Mouse (Mus musculus) induced T-regulatory cell, adult 2 months (primary cell): Measurements from ENCODE around the gene Zfp511.

Experiments used
- DNase-seq: peaks from one replicate; pipeline ENCODE4 v3.0.0-alpha.2; 2012; ENCODE audit warnings: low read depth

Zfp511 gene

DNA sequence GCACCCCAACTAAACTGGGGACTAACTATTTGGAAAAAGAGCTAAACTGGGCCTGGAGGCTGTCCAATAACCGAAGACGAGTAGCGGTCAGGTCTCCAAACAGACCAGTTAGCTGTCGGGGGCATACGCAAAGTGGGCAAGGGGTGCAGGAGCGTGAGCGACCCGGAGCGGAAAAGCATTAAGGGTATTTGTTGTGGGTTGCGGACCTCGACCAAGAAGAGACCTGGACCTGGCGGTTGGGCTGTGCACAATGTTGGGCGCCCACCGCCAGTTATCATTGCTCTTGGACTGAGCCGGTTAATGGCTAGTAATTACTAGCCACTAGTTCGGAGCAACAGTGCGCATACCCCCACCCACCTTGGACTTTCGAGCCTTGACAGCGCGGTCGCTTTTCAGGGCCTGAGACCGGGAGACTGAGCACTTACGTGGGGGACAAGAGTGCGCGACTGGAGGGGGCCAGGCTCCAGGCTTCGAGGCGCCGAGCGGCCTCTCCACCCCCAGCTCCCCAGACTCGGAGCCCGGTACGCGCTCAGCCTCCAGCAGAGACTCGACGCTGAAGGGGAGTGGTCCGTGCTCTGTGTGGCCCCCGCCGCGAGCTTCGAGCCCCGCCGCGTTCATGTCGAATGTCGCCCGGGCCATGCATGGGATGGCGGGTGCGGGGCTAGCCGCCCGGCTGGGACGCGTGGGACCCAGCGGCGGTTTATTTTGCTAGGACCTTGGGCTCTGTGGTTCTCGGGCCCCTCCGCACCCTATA lies 12.3 kb downstream of the Zfp511 start, which contains the start of gene Msx3:
Msx3 (minus strand) TSS at position 729 of the 754 bp plus-strand sequence.
- no peak for DNase-seq

DNA sequence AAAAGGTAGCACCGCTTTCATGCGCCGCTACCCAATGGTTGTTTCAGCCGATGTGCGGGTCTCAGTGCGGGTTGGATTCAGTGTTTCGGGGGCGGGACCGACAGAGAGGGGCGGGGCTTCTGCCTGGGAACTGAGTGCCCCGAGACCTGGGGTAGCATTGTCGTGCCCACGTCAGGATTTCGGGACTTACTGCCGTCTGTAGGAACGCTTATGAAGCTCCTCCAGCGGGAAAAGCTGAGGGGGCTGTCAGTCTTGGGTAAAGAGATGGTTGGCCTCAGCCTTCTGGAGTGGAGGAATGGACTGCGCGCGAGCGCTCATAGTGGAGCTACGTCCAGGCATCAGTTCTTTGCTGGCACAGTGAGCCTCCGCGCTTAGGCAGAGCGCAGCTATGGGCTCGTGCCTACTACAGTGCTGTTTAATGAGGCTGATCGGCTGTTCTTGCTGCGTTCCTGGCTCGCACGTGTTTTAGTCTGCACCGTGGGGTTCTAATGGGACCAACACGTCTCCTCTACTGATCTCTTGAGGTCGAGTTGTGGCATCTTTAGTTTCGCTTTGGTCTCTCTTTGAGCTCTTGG lies 13.0 kb downstream of the Zfp511 start:
- peak; percentile 61 for DNase-seq

DNA sequence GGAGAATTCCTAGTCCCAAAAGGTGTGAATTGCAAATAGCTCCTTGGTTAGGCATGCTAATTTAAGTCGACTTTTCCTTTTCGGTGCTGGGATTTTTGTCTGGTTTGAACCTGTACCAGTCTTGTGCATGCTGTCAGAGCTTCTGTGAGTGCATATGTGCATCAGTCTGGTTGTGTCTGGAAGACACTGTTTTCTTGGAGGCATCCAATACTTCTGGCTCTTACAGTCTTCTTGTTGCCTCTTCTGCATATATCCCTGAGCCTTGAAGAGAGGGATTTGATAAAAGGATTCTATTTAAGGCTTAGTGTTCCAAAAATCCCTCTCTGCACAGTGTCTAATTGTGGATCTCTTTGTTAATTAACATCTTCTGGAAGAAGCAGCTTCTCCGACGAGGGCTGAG lies 17.9 kb downstream of the Zfp511 start:
- no peak for DNase-seq

DNA sequence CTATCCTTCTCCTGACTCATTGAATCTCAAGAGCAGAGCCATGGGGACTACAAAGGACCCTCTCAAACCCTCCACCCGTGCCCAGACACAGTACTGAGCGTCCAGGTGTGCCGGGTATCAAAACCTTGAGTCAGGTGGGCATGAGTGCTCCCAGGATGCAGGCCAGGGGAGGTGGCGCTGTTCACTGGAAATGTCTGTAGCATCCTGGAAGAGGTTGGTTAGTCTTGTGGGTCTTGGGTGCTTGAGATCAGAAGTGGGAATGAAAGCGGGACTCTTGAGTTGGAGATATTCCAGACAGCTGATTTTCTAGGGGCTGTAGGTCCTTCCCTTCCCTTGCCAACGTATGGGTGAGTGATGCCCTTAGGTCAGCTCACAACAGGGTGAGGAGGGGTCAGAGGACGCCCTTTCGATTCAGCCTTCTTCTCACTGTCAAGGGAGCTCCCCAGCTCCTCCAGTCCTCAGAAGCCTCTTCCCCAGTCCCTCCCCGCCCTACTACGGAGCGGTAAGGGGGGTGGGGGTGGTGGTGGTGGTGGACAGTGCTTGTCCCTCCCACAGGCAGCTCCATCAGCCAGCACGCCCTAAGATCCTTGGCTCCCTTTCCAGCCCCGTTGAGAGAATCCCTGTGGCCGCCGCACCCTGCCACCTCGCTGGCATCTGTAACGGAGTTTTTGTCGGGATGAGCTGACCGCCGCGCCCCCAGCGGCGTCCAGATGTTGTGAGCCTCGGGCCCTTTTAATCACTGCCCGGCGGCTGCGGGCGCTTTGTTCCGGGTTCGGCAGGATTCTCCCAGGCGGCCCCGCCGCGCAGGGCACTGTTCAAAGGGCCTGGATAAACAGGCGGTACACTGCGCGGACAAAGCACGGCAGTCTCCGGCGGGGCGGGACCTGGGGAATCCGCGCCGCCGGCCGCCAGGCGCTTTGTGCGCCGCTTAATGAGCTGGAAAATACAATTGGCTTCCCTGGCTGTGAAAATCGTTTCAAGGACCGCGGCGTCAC lies 21.5 kb downstream of the Zfp511 start:
- DNase-seq = no peak

DNA sequence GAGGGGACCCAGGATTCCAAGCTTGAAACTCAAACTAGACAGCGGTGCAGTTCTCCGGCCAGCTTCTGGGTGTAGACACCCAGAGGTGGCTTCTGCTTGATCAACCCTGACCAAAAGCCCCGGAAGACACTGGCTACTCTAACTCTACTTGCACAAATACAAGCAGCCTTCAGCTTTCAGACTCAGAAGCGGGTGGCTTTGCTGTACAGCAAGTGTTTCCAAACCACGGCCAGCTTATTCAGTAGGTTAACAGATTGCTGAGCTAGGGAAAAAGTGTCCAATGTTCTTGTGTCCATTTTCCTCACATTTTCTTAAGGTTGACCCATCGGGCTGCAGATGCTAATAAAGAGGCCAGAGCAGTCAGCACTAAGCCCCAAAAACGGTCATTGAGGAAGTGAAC lies 22.3 kb downstream of the Zfp511 start:
- no peak for DNase-seq

DNA sequence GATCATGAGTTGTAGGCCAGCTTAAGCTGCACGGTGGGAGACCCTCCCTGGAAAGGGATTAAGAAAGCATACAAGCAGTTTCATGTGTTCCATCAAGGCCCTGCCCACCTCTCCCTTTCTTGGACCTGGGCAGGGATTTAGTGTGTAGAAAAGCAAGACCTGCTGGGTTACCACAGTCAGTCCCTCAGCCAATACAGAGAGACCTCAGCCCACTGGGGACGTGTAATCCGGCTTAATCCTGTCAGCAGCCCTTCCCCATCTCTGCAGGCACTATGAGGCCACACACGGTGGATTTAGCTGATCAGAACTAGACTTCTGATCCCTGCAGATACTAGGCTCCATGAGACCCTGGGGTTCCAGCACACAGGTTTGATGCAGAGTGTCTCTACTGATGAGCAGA lies 23.4 kb downstream of the Zfp511 start:
- DNase-seq = no peak

DNA sequence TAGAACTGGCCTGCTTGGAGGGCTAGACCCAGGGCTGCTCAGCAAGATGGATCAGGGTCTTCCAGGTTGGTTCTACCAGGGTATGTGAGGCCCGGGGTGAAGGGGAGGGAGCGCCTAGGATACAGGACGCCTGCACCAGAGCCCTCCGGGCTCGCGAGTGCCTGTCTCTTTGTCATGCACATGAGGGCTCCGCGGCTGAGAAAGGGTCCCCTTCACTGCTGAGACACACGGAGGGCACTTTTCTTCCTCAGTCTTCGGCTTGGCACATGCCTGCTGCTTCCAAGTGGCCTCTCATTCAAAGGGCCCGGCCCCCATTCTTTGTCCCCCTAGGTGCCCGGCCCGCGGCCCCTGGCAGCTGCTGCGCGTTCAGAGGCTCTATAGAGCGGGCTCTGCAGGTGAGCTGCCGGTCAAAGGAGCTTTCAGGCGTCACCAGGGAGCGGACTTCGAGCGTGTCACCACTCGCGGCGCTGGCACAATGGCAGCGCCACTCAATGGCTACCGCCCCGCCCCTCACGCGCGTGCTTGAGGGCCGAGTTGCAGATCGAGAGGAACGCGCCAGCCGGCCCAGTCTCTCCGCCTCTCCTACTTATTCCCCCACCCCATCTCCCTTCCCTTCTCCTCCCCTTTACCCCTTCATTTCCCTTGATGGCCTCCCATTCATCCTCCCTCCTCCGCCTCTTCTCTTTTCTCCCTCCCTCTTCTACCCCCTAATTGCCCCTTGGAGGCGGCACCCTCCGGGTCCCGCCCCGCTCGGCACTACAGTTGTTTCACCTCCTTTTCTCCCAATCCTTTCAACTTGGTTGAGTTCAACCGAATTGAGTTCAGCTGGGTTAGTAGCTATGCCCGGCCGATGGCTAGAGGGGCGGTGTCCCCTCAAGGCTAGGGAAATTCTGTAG lies 25.0 kb downstream of the Zfp511 start:
- peak; percentile 28 for DNase-seq

DNA sequence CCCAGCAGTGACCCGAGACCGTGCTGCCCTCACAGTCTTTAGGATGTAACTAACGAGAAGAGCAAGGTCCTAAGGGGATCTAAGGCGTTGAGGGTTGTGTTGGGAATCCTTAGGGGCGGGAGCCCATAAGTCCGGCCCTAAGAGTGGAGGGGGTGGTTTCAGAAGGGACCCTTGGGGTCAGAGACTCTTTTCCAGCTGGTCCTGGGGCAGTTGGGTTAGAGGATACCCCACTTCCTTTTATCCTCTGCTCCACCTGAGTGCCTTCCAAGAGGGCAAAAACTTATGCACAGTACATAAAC lies 25.6 kb downstream of the Zfp511 start:
- DNase-seq = no peak

DNA sequence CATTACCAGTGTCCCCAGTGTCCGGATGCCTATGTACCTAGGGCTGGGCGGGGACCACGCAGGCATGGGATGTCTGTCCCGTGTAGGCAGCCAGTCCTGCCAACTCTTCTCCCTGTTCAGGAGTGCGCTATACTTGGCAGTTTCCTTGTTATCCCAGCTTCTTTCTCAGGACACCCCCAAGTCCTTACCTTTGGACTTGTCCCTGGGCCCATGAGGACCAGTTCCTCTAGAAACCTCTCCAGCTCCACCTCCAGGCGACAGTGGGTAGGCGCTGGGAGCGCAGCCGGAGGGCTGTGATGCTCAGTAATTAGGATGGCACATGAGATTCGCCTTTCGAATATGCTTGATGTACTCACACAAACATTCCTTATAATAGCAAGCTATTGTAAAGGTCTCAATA lies 26.1 kb downstream of the Zfp511 start:
- DNase-seq = peak; percentile 36

DNA sequence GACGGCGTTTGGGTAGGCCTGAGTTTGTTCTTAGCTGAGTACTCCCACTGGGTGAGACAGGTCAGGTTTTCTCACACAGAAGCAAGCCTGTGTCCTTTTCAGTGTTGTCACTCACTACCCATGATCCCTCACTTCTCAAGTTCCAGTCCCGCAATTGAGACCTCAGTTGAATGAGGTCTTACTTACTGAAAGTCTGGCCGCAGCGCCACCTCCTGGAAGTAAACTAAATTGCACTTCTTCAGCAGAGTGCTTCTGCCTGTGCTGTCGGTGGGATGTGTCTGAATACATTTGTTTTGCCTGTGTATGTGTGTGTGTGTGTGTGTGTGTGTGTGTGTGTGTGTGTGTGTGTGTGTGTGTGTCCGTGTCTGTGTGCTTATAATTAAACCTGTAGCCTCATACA lies 26.9 kb downstream of the Zfp511 start:
- peak; percentile 86 for DNase-seq

DNA sequence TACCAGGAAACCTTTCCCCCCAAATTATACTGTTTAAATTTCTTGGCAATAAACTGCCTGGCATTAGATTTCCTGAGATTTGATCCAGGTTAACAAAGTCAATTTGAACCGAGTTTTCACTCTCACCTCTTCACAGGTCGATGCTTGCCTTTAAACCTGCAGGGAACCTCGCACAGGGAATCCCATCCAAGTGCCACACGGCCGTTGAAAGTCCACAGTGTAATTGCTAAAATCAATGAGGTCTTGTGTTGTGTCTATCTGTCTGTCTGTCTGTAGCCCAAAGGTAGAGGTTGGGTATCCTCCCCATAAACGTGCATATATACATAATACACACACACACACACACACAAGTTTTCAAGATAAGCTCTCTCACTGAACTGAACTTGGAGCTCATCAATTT lies 31.2 kb downstream of the Zfp511 start:
- DNase-seq = no peak

DNA sequence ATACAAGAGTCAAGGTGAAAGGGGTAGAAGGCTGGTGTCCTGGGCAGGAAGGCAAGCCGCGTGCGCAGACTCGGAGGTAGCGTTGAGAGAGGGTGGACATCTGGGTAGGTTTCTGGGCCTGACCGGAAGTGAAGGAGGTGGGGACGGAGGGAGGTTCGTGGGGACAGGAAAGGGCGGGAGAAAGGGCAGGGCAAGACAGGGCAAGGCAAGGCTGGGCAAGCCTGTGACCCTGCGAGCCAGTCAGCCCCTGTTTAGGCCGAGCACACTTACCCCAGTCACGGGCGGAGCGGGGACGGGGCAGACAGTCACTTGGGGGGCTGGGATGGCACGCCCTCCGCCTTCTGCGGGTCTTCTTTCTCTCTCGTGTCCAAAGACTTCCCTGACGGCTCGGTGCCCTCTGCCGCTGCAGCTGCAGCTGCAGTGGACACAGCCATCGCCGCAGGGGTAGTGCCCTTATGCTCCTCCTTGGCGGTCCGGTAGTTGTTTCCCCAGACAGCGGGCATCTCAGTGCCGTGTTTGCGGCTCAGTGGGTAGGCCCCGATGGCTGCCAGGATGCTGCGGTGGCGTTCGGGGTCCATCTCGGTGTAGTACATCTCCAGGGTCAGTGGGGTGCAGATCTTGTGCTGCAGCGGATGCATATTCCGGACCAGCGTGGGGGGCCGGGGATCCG lies 34.0 kb downstream of the Zfp511 start:
- no peak for DNase-seq

DNA sequence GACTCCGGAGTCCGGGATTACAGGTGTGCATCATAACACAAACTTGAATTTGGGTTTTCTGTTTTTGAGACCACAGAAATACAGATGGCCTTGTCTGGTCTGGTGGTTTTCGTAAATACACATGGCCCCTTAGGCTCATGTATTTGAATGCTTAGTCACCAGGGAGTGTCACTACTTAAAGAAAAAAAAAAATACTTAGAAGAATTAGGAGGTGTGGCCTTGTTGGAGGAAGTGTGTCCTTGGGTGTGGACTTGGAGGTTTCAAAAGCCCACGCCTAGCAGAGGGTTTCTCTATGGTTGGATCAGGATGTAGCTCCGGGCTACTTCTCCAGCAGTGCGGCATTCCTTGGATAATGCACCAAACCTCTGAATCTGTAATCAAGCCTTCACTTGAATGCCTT lies 41.5 kb downstream of the Zfp511 start:
- DNase-seq = no peak

DNA sequence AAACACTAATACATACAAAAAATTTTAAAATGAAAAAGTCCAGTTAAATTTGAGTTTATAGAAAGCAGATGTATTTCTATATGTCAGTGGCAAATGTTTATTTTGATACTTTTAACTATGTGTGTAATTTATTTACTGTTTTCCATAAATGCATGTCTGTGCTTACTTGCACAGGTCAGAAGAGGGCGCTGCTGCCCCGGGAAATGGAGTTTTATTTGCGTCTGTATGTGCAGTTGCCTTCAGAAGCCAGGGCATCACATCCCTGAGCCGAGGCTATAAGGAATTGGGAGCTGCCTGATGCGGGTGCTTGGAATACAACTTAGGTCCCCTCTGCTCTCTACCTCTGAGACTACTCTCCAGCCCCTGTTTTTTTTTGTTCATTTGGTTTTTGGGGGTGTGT lies 42.5 kb downstream of the Zfp511 start:
- DNase-seq = peak; percentile 86

DNA sequence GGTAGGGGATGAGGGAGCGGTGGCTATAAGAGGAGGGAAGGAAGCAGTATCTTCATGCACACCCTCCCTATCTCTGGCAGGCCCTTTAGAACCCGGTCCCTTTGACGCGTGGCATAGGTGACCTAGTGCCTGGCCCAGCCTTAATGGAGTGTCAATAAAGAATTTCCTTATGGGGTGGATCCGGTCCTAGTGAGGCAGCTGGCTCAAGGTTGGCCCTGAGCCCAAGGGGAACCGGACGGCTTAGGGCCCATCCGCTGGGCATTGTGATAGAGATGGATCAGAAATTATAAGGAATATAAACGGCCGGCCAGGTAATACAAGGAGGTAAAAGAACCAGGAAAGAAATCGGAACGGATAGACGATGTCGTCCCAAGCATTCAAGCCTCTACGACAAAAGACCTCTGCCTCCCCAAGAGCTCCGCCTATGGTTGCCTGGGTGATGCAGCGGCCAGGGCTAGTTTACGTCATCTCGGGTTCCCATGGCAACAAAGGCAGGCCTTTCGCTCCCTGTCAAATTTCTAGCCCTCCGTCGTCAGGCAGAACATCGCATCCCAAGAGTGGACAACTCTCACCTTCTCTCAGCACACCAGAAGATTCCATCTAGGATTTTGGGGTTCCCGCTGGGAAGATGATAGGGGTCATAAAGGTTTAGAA lies 44.4 kb downstream of the Zfp511 start:
- DNase-seq = peak; percentile 88

DNA sequence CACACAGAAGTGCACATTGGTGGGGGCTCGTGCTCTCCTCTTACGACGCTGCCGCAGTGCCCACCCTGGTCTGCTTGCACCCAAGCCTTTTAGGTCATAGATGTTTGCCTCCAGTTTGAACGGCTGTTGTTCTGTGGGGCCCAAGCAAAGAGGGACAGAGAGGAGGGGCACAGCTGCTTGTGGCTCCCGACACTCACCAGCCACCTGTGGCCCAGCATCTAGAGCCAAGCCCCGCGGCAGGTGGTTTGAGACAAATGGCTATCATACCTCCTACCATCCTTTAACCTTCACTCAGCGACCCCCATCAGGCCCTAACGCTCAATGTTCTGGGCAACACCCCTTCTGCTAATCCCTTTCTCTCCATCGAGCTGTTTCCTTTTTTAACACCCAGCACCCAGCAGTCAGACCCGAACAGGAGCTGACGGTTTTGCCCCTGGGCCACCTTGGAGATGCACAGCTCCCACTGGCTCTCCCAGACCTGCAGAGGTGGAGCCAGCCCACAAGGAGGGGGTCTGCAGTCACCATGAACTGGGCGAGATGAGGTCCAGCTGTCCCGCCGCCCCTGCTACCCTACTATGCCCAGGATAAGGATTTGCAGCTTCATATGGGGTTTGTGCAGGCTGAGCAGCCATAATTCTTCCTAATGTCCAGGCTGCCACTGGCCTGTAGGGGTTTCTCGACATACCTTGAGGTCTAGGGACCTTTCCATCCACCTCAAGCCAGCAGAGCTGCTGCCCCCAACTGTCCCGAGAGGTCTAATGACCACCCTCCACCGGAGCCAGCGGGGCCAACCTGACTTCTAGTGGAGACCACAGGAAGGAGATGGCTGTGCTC lies 45.4 kb downstream of the Zfp511 start:
- DNase-seq = no peak

DNA sequence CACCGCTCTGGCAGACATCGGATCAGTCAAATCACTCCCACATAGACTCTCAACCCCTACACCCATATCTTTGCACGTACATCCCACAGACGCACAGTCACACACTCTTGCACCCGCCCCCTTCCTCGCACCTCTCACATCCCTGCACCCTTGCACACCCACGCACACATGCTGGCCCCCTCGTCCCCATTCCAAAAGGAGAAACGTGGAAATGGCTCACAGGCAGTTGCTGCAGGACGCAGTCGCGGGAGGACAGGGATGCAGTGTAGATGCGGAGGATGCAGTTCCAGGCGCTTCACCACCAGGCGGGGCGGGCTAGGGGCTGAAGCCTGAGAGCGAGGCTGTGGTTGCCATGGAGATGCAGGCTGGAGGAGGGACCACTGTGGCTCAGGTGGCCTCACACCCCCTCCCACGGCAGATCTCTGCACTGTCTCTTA lies 46.1 kb downstream of the Zfp511 start, which contains the start of gene Caly:
Caly (minus strand) TSS at position 307 of the 437 bp plus-strand sequence.
- DNase-seq = peak; percentile 69
